Mouse (Mus musculus): ENCODE data around the gene Slc25a25. TPM values are rescaled to one million over a fixed set of nuclear protein-coding genes. Genes with fewer than 3 reads are reported as not detected.
A peak's percentile ranks its signal among the peaks of the same experiment; 100 is the strongest.

Gene Slc25a25
- total RNA-seq, 1 experiment = 22.1 TPM

GRCm38 (mm10) chr2:32423481-32424331 is 27.5 kb downstream of the Slc25a25 start:
- Histone ChIP-seq H3K9ac (ENCODE audit: insufficient read depth, low read depth, low read length, poor library complexity, severe bottlenecking) (peak overlapping the region; percentile 14; the same call in 1 of the 2 replicates), H3K27ac (ENCODE audit: insufficient read depth, low read depth, low read length, poor library complexity, severe bottlenecking) (no peak overlapping the region; the same call in 1 of the 2 replicates), H3K36me3 (ENCODE audit: control insufficient read depth, insufficient read depth, low read length, poor library complexity, severe bottlenecking) (peaks cover 2% of the 10 kb centered on the region; the same call in 1 of the 2 replicates), H3K4me1 (ENCODE audit: control insufficient read depth in 2 of 2, insufficient read depth in 2 of 2, low read length in 2 of 2, poor library complexity in 1 of 2) (peaks cover 0 to 4% of the 10 kb centered on the region in 2 experiments; a peak in 1 of 4 replicates), H3K4me3 (ENCODE audit: insufficient read depth in 1 of 2, low read depth in 1 of 2, low read length in 2 of 2, poor library complexity in 1 of 2, severe bottlenecking in 1 of 2) (peak overlapping the region; percentile 39 to 41; a peak in 3 of 4 replicates), H3K9me3 (ENCODE audit: control insufficient read depth, insufficient read depth, low read depth, low read length) (no peaks in the 10 kb centered on the region)
- peak; percentile 55 for DNase-seq (ENCODE audit: low read depth, low spot score)
- in situ Hi-C loops (cut with MboI; ENCODE audit: low sequenced_read_pairs in 2 of 2, unreplicated experiment in 2 of 2) = no loop called here
- peak; percentile 47; the same call in 1 of the 2 replicates for TF ChIP-seq CHD2 (IDR thresholded peaks at IDR 0.05; ENCODE audit: low read depth, low read length)
- TF ChIP-seq ZNF384 (IDR thresholded peaks at IDR 0.05; ENCODE audit: low read depth, low read length) = peak; percentile 93
- no peak for TF ChIP-seq ZC3H11A (IDR thresholded peaks at IDR 0.05; ENCODE audit: borderline replicate concordance, low read depth, low read length)
- no peak for TF ChIP-seq HCFC1 (IDR thresholded peaks at IDR 0.05; ENCODE audit: borderline replicate concordance, insufficient read depth, low read length)

GRCm38 (mm10) chr2:32421851-32422251 is 29.4 kb downstream of the Slc25a25 start:
- Histone ChIP-seq H3K36me3 (ENCODE audit: control insufficient read depth, insufficient read depth, low read length, poor library complexity, severe bottlenecking) (peaks cover 11% of the 10 kb centered on the region; the same call in 1 of the 2 replicates), H3K4me3 (ENCODE audit: insufficient read depth in 1 of 2, low read depth in 1 of 2, low read length in 2 of 2, poor library complexity in 1 of 2, severe bottlenecking in 1 of 2) (no peak overlapping the region), H3K9ac (ENCODE audit: insufficient read depth, low read depth, low read length, poor library complexity, severe bottlenecking) (no peak overlapping the region), H3K9me3 (ENCODE audit: control insufficient read depth, insufficient read depth, low read depth, low read length) (no peaks in the 10 kb centered on the region), H3K27ac (ENCODE audit: insufficient read depth, low read depth, low read length, poor library complexity, severe bottlenecking) (no peak overlapping the region), H3K4me1 (ENCODE audit: control insufficient read depth in 2 of 2, insufficient read depth in 2 of 2, low read length in 2 of 2, poor library complexity in 1 of 2) (peaks cover 0 to 4% of the 10 kb centered on the region in 2 experiments; a peak in 1 of 4 replicates)
- in situ Hi-C loops (cut with MboI; ENCODE audit: low sequenced_read_pairs in 2 of 2, unreplicated experiment in 2 of 2) = no loop called here
- TF ChIP-seq MAFK (IDR thresholded peaks at IDR 0.05; ENCODE audit: insufficient read depth, low read depth, low read length) = no peak
- TF ChIP-seq ZC3H11A (IDR thresholded peaks at IDR 0.05; ENCODE audit: borderline replicate concordance, low read depth, low read length) = no peak
- no peak for TF ChIP-seq CHD2 (IDR thresholded peaks at IDR 0.05; ENCODE audit: low read depth, low read length)
- no peak for TF ChIP-seq HCFC1 (IDR thresholded peaks at IDR 0.05; ENCODE audit: borderline replicate concordance, insufficient read depth, low read length)
- no peak for TF ChIP-seq ZNF384 (IDR thresholded peaks at IDR 0.05; ENCODE audit: low read depth, low read length)
- DNase-seq (ENCODE audit: low read depth, low spot score) = no peak

GRCm38 (mm10) chr2:32420647-32421046 is 30.6 kb downstream of the Slc25a25 start:
- Histone ChIP-seq H3K9ac (ENCODE audit: insufficient read depth, low read depth, low read length, poor library complexity, severe bottlenecking) (no peak overlapping the region), H3K4me1 (ENCODE audit: control insufficient read depth in 2 of 2, insufficient read depth in 2 of 2, low read length in 2 of 2, poor library complexity in 1 of 2) (peaks cover 0 to 4% of the 10 kb centered on the region in 2 experiments; a peak in 1 of 4 replicates), H3K9me3 (ENCODE audit: control insufficient read depth, insufficient read depth, low read depth, low read length) (no peaks in the 10 kb centered on the region), H3K27ac (ENCODE audit: insufficient read depth, low read depth, low read length, poor library complexity, severe bottlenecking) (no peak overlapping the region), H3K36me3 (ENCODE audit: control insufficient read depth, insufficient read depth, low read length, poor library complexity, severe bottlenecking) (peaks cover 22% of the 10 kb centered on the region; the same call in 1 of the 2 replicates), H3K4me3 (ENCODE audit: insufficient read depth in 1 of 2, low read depth in 1 of 2, low read length in 2 of 2, poor library complexity in 1 of 2, severe bottlenecking in 1 of 2) (no peak overlapping the region)
- DNase-seq (ENCODE audit: low read depth, low spot score) = no peak
- TF ChIP-seq ZNF384 (IDR thresholded peaks at IDR 0.05; ENCODE audit: low read depth, low read length) = no peak
- TF ChIP-seq HCFC1 (IDR thresholded peaks at IDR 0.05; ENCODE audit: borderline replicate concordance, insufficient read depth, low read length) = no peak
- no peak for TF ChIP-seq MAFK (IDR thresholded peaks at IDR 0.05; ENCODE audit: insufficient read depth, low read depth, low read length)
- TF ChIP-seq ZC3H11A (IDR thresholded peaks at IDR 0.05; ENCODE audit: borderline replicate concordance, low read depth, low read length) = no peak
- no peak for TF ChIP-seq CHD2 (IDR thresholded peaks at IDR 0.05; ENCODE audit: low read depth, low read length)
- in situ Hi-C loops (cut with MboI; ENCODE audit: low sequenced_read_pairs in 2 of 2, unreplicated experiment in 2 of 2) = no loop called here

- no peak for DNase-seq (ENCODE audit: low read depth, low spot score)
- in situ Hi-C loops (cut with MboI; ENCODE audit: low sequenced_read_pairs in 2 of 2, unreplicated experiment in 2 of 2) = no loop called here
Measured at GRCm38 (mm10) chr2:32420066-32420608, 31.1 kb downstream of the Slc25a25 start.

More at GRCm38 (mm10) chr2:32420066-32420608, 31.1 kb downstream of the Slc25a25 start:
- peaks cover 27% of the 10 kb centered on the region for H3K36me3 ChIP-seq (ENCODE audit: control insufficient read depth, insufficient read depth, low read length, poor library complexity, severe bottlenecking)
- no peaks in the 10 kb centered on the region for H3K9me3 ChIP-seq (ENCODE audit: control insufficient read depth, insufficient read depth, low read depth, low read length)
- no peak overlapping the region for H3K4me3 ChIP-seq (ENCODE audit: insufficient read depth in 1 of 2, low read depth in 1 of 2, low read length in 2 of 2, poor library complexity in 1 of 2, severe bottlenecking in 1 of 2)
- H3K27ac ChIP-seq (ENCODE audit: insufficient read depth, low read depth, low read length, poor library complexity, severe bottlenecking) = no peak overlapping the region
- TF ChIP-seq ZC3H11A (IDR thresholded peaks at IDR 0.05; ENCODE audit: borderline replicate concordance, low read depth, low read length) (no peak), HCFC1 (IDR thresholded peaks at IDR 0.05; ENCODE audit: borderline replicate concordance, insufficient read depth, low read length) (no peak), CHD2 (IDR thresholded peaks at IDR 0.05; ENCODE audit: low read depth, low read length) (no peak), ZNF384 (IDR thresholded peaks at IDR 0.05; ENCODE audit: low read depth, low read length) (no peak), MAFK (IDR thresholded peaks at IDR 0.05; ENCODE audit: insufficient read depth, low read depth, low read length) (no peak)
- no peak overlapping the region for H3K9ac ChIP-seq (ENCODE audit: insufficient read depth, low read depth, low read length, poor library complexity, severe bottlenecking)
- H3K4me1 ChIP-seq (ENCODE audit: control insufficient read depth in 2 of 2, insufficient read depth in 2 of 2, low read length in 2 of 2, poor library complexity in 1 of 2) = peaks cover 0 to 4% of the 10 kb centered on the region in 2 experiments; a peak in 1 of 4 replicates

Measured in ES-E14 (cell line).